Mouse (Mus musculus) T-helper 2 cell (primary cell): ENCODE measurements around the gene Lamb3.

Experiments
- in situ Hi-C: fragments of 300-600 bp; cut with MboI, MseI; formaldehyde crosslinking; loops from one replicate; pipeline ENCODE4 v1.15.1; 2025; ENCODE audit warnings: high pct_unique_total_duplicates

Gene Lamb3

DNA sequence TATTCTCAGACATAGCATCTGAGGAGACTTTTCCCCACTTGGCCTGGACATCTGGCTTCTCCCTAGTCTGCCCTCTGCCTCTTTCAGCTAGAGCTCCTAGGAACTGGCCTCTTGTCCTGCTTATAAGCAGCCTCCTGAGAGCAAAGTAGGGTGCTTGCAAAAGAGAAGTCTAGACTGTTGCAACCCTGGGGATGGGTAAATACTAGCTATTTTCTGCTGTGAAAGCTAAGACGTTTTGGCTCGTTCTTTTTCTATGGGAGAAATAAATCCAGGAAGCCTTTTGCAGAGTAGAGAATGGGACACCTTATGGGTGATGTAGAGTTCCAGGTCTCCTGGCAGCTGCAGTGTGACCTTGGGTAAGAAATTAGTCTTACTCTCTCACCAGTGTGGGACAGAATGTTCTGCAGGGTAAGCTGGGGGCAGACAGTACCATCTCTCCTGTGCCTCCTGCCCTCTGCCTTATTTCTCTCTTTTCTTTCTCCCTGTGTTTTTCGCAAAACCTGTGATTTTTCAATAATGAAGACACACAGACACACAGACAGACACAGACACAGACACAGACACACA is 103.1 kb downstream of the Lamb3 start:
- in situ Hi-C loops, result no loop called here

DNA sequence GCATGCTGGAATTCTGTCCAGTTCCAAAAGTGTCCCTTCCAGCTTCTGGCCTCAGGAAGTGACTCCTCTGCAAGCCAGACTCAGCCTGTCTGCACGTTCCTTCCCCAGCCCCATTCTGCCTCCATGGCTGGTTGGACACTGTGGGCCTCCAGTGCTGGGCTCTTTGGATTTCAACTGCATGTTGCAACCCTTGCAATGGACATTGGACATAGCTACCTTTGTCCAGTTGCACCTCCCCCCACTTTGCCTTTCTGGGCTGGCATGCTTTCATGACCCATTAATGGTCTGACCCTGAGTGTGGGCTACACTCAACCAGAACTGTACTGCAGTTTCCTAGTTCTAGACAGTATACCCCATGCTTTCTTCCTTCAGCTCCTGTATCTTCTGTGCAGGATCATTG is 104.1 kb downstream of the Lamb3 start:
- in situ Hi-C loops, result no loop called here

DNA sequence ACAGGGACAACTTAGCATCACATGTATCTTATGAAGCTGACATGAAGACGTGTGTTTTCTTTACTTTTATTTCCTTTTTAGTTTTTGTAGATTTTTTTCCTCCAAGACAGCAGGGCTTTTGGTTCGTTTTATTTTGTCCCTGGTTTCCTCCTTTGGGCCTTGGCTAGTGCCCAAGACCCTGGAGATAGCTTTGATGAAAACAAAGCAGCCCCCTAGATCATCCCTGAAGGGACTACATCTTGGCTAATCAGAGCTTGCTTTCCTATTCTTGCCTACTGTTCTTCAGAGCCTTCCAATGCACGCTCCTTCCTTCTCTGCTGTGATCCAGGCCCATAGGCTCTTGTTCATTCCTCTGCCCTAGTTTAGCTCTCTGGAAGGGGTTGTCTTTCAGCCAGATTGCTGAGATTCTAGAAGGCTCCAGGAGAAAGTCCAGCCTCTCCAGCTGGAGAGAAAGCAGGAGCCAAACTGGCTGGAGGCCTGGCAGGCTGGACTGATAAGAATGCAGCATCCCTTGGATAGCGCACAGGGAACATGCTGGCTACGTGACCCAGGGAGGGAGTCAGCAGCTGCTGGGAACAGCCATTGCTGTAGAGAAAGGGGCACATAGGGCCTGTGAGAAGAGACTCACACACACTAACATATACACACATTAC is 108.3 kb downstream of the Lamb3 start:
- in situ Hi-C loops, result loop anchor here (5.0 kb wide), 1 partner anchor 89 kb away; no protein-coding TSS in a partner anchor

DNA sequence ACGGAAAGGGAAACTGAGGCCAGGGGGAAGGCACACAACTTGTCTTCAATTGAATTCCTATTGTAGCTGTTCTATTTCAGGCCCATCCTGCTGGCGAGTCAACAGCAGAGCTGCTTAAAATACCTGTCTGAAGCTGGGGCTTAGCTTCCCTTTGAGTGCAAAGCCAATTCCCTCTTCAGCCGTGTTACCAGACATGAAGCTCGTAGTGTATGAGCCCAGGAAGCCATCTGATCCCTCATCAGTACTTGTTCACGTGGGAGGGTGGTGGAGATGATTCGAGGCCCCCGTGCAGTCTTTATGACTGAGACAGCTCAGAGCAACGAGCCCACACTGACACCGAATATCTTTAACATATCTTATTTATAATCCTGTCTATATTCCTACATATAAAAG is 108.9 kb downstream of the Lamb3 start:
- in situ Hi-C loops, result loop anchor here (5.0 kb wide), 1 partner anchor 89 kb away; no protein-coding TSS in a partner anchor

DNA sequence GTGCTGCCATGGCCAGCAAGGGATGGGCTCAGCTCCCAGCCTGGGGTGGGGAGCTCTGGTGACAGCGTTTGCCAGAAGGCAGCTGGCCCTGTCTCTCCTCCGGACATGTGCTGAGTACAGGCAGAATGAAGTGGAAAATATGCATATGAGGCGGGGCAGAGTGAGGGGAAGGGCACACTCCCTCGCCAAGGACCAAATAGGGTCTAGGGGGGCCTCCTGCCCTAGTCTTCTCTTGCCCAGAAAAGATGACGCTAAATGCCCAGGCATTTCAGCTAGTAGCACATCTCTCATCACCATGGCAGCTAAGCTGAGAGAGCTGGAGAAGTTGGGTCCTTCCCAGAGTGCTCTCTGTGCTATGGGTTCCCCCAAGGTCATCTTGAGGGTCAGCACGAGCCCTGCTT is 109.7 kb downstream of the Lamb3 start:
- in situ Hi-C loops, result loop anchor here (5.0 kb wide), 1 partner anchor 90 kb away; no protein-coding TSS in a partner anchor

DNA sequence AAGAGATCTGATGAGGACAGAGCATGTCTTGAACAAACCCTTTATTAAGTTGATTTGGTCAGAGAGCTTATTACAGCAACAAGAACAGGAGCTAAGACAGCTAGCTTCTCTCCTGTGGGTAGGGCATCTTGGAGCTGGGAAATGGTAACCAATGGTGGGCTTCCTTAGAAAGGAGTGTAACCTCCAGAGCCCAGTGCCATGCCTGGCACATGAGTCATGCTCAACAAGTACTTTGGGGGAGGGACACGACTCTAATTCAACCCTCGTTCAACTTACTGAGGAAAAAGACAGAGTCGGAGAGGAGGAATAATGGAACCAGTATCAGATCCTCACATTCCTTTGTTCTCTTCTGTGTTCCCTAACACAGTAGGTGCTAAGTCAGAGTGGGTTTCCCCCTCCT is 112.2 kb downstream of the Lamb3 start:
- in situ Hi-C loops, result loop anchor here (5.0 kb wide), 1 partner anchor 92 kb away; no protein-coding TSS in a partner anchor

DNA sequence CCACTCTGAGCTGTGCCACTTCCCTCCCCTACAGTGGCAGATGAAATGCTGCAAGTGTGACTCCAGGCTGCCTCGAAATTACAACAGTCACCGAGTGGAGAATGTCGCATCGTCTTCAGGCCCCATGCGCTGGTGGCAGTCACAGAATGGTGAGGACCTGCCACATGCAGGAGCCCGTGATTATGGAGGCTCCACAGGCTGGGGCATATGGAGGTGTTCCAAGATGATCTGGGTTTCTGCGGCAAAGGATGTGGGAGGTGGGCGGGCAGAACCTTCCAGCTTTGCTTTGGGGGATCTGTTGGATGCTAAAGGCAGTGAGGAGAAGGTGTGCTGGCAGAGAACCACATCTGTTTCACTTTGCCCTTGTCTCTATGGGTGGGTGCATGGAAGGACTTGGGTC is 112.9 kb downstream of the Lamb3 start:
- in situ Hi-C loops, result no loop called here

DNA sequence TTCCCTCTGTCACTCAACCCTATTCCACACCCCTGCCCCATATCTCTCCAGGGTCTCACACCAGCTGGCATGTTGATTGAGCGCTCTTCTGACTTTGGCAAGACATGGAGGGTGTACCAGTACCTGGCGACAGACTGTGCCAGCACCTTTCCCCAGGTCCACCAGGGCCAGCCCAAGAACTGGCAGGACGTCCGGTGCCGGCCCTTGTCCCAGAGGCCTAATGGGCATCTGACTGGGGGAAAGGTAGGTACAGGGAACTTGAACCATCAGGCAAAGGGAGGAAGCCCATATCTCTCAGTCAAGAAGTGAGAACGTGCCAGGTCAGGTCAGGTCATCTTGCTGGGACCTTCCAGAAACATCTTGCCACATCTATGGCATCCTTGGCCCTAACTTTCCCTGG is 116.2 kb downstream of the Lamb3 start:
- in situ Hi-C loops, result no loop called here

DNA sequence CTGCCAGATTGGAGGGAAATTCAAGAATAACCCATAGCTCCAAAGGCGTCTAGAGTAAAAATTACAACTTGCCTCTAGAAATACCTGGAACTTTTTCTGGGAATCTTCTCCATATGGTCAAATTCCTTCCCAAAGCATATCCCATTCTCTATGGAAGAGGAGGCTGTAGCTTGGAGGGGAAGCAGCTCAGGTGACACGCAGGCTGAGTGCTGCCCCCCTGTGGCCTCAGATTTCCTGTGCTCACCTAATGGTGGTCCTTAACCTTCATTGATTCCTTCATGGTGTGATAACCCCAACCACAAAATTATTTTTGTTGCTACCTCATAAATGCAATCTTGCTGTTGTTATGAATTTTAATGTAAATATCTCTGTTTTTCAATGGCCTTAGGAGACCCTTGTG is 116.7 kb downstream of the Lamb3 start:
- in situ Hi-C loops, result no loop called here

DNA sequence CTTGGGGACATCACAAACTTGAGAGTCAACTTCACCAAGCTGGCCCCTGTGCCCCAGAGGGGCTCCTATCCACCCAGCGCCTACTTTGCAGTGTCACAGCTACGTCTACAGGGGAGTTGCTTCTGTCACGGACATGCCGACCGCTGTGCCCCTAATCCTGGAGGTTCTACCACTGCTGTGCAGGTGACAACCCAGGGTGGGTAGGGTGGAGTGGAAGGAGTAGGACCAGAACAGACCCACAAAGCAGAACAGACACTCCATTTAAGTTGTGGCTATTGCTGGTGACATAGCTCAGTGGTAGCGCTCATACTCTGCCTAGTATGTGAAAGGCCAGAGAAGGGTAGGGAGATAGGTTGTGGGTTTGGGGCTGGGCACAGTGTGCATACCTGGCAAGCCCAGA is 118.4 kb downstream of the Lamb3 start:
- in situ Hi-C loops, result loop anchor here (5.0 kb wide), 1 partner anchor 74 kb away; no protein-coding TSS in a partner anchor

DNA sequence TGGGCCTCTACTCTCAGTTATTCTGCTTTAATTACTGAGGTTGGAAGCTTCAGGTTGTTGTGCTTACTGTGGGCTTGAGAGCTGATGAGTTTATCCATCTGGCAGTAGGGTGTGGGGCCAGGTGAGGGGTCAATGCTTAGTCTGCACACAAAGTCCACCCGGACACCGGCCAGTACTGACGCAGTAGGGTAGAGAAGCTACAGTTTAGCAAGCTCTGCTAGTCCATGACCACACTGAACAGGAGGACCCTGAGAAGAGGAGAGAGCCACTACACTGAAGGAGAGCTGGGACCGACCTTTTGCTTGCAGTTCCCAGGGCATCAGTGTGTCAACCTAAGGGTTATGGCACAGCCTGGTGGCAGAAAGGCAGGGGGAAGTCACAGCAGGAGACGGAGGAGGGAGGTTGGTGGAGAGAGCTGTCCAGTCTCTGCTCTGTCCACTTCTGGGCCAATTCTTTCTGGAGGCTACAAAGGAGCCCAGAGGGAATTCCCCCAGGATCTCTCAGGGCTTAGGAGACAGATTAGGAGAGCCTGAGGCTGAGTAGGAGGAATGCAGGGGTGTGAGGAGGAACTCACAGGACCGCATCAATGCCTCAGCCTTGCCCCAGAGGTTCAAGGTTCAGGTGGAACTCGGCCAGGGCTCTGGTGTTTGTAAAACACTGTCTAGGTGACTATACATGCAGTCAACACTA is 119.1 kb downstream of the Lamb3 start:
- in situ Hi-C loops, result loop anchor here (5.0 kb wide), 1 partner anchor 74 kb away; no protein-coding TSS in a partner anchor

DNA sequence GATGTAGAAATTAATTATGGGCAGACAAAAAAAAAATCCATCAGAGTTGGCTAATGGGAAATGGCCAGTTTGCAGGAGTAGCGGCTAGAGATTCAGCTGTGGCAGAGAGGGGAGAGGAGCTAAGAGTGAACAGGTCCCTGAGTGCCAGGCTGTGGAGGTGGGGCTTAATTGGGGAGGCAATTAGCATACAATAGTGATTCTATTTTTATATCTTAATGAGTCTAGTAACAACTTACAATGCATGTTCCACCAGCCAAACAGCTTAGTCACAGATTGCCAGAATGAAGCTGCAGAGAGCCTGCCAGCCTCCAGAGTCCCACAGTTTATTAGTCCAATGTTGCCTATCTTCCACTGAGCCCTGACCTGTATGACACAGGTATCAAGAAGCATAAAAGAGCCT is 119.7 kb downstream of the Lamb3 start:
- in situ Hi-C loops, result loop anchor here (5.0 kb wide), 1 partner anchor 75 kb away; no protein-coding TSS in a partner anchor

DNA sequence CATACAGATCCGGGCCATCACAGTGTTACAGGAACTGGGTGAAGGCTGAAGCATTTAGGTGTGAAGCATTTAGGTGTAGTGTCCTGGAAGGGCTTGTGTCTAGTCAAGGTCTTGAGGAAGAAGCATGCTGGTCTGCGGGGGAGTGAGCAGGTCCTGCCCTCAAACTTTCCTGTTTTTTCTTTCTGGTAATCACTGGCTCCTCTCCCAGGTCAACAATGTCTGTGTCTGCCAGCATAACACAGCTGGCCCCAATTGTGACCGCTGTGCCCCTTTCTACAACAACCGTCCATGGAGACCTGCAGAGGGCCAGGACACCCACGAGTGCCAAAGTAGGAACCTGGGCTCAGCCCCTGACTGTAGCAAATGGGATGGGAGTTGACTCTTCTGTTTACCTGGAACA is 120.2 kb downstream of the Lamb3 start:
- in situ Hi-C loops, result loop anchor here (5.0 kb wide), 1 partner anchor 75 kb away; no protein-coding TSS in a partner anchor

DNA sequence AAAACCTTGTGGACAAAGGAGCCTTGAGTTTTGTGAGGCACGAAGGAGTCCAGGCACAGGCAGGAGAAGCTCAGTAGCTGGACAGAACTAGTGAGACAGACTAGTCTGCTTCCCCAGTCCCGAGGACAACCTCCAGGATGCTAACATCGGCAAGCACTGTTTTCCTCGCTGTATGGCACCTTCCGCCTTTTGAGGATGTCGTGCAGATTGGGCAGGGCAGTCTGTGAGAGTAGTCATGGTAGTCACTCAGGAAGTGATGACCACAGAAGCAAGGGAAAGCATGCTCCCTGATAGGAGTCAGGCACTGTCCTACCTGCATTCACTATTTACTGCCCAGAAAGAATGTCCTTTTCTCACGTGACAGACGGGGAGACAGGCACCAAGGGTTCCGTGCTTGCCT is 122.1 kb downstream of the Lamb3 start:
- in situ Hi-C loops, result loop anchor here (5.0 kb wide), 1 partner anchor 77 kb away; no protein-coding TSS in a partner anchor

DNA sequence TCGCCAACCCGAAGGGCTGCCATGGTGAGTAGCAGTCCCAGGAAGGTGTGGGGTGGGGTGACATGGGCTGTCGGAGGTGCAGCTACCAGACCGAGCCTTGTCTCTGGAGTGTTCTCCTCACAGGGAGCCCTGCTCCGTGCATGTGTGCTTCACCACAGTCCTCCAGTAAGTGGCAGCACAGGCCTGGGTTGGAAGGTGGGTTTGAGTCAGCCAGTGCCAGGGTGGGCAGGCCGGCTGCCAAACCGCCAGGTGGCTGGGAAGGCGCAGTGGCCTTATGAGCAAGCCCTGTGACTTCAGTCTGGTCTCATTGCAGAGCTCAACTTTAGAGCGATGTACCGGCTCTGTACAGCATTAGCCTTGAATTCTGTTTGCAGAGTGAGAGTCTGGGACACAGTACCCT is 122.7 kb downstream of the Lamb3 start:
- in situ Hi-C loops, result no loop called here

DNA sequence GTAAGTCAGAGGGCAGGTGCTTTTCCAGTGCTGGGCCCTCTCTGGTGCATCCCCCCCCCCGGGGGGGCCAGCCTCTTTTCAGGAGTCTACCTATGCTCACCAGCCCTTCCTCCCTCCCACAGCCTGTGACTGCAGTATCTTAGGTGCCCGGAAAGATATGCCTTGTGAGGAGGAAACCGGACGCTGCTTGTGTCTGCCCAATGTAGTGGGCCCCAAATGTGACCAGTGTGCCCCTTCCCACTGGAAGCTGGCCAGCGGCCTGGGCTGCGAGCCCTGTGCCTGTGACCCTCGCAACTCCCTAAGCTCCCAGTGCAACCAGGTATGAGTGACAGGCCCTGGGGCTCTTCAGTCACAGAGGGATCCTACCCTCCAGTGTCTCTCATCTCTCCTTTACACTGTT is 123.1 kb downstream of the Lamb3 start:
- in situ Hi-C loops, result no loop called here

DNA sequence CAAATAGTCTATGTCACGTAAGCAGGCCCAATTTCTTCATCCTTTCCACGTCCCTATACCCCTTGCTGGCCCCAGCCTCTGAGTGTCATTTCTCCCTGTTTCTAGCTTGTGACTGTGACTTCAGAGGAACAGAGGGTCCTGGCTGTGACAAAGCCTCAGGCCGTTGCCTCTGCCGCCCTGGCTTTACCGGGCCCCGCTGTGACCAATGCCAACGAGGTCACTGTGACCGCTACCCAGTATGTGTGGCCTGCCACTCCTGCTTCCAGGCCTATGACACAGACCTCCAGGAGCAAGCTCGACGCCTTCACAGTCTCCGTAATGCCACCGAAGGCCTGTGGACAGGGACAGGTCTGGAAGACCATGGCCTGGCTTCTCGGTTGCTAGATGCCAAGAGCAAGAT is 124.5 kb downstream of the Lamb3 start:
- in situ Hi-C loops, result no loop called here

DNA sequence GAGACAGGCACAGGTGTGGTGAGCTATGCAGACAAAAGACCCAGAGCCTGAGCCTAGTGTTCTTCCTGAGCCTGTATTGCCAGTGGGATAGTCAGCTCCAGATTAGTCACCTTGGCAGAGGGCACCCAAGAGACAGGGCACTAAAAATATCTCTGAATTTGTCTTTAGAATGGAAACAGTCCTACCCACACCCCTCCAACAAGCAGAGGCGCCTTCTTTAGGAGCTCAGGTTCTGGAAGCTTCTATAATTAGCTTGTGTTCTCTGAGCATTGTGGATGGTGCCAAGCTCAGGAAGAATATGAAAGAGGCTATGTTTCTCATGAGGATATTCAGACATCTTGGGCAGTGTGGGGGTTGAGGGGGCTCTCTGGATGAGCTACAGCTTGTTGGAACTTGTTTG is 125.2 kb downstream of the Lamb3 start:
- in situ Hi-C loops, result no loop called here

DNA sequence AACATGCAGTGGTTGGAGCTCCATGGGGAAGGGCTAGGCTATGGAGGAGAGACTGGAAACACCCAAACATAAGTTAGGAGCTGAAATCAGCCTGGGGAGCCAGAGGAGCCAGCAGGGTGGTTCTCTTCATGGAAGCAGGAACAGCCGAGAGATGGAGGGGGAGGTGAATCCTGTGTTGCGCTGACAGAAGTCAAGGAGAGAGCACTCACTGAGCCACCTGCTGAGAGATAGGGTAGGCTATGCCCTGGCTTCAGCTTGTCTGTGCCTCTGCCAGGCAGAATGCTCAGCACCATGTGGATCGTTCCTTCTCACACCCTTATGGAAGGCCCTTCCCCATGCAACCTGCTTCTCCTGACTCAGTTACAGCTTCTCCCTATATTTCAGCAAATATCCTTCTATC is 126.3 kb downstream of the Lamb3 start:
- in situ Hi-C loops, result no loop called here

DNA sequence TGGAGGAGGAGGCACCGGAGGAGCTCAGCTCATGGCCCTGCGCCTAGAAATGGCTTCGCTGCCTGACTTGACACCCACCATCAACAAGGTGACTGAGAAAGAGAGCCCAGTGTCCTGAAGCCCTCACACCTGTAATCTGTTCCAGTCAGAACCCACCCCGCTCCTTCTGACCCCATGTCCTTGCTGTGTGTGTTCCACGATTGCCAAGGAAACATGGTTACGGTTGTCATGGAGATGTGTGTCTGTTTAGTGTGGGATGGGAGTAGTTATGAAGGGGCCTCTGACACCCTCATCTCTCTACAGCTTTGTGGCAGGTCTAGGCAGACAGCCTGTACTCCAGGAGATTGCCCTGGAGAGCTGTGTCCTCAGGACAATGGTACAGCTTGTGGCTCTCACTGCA is 127.0 kb downstream of the Lamb3 start:
- in situ Hi-C loops, result no loop called here

DNA sequence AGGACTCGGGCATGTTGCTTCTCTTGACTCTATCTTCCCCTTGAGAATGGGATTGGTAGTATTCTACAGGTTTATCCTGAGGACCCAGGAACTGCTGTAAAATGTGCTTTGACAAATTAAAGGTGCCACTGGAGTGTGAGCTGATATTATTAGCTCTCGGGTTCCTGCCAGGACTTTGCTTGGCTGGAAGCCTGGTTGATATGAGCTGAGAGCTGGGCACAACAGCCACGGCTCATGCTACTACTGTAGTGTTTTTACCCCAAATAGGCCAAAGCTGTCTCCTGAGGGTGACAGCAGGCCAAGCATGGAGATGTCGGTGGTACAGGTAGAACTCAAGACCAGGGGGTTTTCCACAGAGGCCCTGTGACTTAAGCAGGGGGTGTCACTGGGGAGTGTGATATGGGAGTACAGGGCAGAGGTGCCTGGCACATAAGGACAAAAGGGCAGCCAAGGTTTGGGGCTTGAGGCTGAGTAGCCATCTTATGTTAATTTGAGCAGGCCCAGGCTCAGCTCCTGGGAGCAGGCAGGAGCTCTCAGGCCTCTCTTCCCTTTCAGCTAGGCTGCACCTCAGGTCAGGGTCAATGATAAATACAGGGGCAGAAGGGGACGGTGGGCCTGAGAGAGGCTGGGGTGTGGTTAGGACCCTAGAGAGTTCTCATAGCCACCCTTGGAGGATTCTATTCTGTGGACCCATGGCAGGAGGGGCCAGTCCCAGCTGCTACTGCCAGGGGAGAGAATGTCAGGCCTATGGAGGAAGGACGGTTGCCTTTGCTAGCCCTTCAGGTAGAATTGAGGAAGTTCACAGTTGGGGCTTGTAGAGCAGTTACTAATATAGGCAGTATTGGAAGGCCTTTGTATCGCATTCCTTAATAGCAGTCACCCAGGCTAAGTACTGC is 128.9 kb downstream of the Lamb3 start:
- in situ Hi-C loops, result no loop called here

DNA sequence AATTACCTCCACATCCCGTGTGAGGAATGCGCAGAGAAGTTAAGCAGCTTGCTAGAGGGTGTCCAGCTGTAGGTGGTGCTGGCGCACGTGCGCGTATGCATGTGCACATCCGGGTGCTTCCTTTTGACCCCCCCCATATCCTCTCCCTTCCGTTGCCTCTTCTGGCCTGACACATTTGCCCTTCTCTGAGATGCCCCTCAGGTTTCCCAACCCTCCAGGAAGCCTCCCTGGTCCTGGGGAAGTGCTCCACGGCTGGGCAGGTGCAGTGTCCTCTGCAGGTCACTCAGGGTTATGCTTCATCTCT is 129.5 kb downstream of the Lamb3 start:
- in situ Hi-C loops, result no loop called here
